Mouse (Mus musculus) thymus, postnatal 25 days (tissue): Measurements from ENCODE around the gene Hira.
"Not testable (repeated sequence)": the region's sequence is repeated elsewhere in the genome, so short reads cannot be mapped to it uniquely, and the experiment has no call there.

Experiments
- DNase-seq: peaks from one replicate; pipeline ENCODE4 v3.0.0; 2022

Hira gene

GRCm38 (mm10) chr16:18927963-18928362 lies 51.1 kb downstream of the Hira start:
- DNase-seq: no peak

GRCm38 (mm10) chr16:18938321-18939082 lies 61.7 kb downstream of the Hira start:
- no peak for DNase-seq

- no peak for DNase-seq
Measured at GRCm38 (mm10) chr16:18943906-18944305, 67.1 kb downstream of the Hira start.

- DNase-seq: no peak
Measured at GRCm38 (mm10) chr16:18948941-18949340, 72.1 kb downstream of the Hira start.

- DNase-seq: no peak
Measured at GRCm38 (mm10) chr16:18950351-18950750, 73.5 kb downstream of the Hira start.

GRCm38 (mm10) chr16:18952813-18953212 lies 76.0 kb downstream of the Hira start:
- DNase-seq: no peak

- DNase-seq: no peak
Measured at GRCm38 (mm10) chr16:18955070-18955469, 78.2 kb downstream of the Hira start.

GRCm38 (mm10) chr16:18963486-18963885 lies 86.6 kb downstream of the Hira start:
- DNase-seq: no peak

- no peak for DNase-seq
Measured at GRCm38 (mm10) chr16:18969420-18970128, 92.7 kb downstream of the Hira start.

GRCm38 (mm10) chr16:18970837-18971236 lies 94.0 kb downstream of the Hira start:
- no peak for DNase-seq

- DNase-seq: not testable (repeated sequence)
Measured at GRCm38 (mm10) chr16:18975665-18976064, 98.8 kb downstream of the Hira start.

GRCm38 (mm10) chr16:18976315-18976714 lies 99.5 kb downstream of the Hira start:
- DNase-seq: no peak

- DNase-seq: no peak
Measured at GRCm38 (mm10) chr16:18986381-18986780, 109.5 kb downstream of the Hira start.

- DNase-seq: no peak
Measured at GRCm38 (mm10) chr16:18986860-18987259, 110.0 kb downstream of the Hira start.

GRCm38 (mm10) chr16:19002610-19003389 lies 126.0 kb downstream of the Hira start:
- DNase-seq: not testable (repeated sequence)

- no peak for DNase-seq
Measured at GRCm38 (mm10) chr16:19003757-19004156, 126.9 kb downstream of the Hira start.

- DNase-seq: no peak
Measured at GRCm38 (mm10) chr16:19005298-19005697, 128.5 kb downstream of the Hira start.

GRCm38 (mm10) chr16:19006715-19007114 lies 129.9 kb downstream of the Hira start:
- no peak for DNase-seq

GRCm38 (mm10) chr16:19007186-19007591 lies 130.4 kb downstream of the Hira start:
- DNase-seq: not testable (repeated sequence)

- DNase-seq: no peak
Measured at GRCm38 (mm10) chr16:19010710-19011109, 133.9 kb downstream of the Hira start.

- DNase-seq: no peak
Measured at GRCm38 (mm10) chr16:19013550-19013949, 136.7 kb downstream of the Hira start.

- DNase-seq: no peak
Measured at GRCm38 (mm10) chr16:19014650-19015049, 137.8 kb downstream of the Hira start.
